Mouse (Mus musculus) neural tube, embryonic 15.5 days (tissue): ENCODE results near the gene Pglyrp2. TPM values are rescaled to one million over a fixed set of nuclear protein-coding genes. Genes with fewer than 3 reads are reported as not detected.

Experiments used
- ATAC-seq: fragments of 200-750 bp; cut with Nextera tagmentation; 2 replicates; pipeline ENCODE4 v1.8.0; 2017; ENCODE audit warnings: mild to moderate bottlenecking, moderate TSS enrichment, moderate library complexity; ENCODE audit not compliant: low FRiP score
- H3K27ac ChIP-seq: fragments of 300-500 bp; sonication (generic); replicated peaks from 2 replicates; pipeline ENCODE4 v1.5.1; 2015; ENCODE audit warnings: mild to moderate bottlenecking, inconsistent platforms
- H3K27me3 ChIP-seq: fragments of 300-500 bp; sonication (generic); replicated peaks from 2 replicates; pipeline ENCODE4 v1.6.1; 2015; ENCODE audit warnings: inconsistent platforms
- H3K36me3 ChIP-seq: fragments of 300-500 bp; sonication (generic); 2 replicates; pipeline ENCODE4 v1.6.1; 2015; ENCODE audit warnings: inconsistent platforms
- H3K4me1 ChIP-seq: fragments of 300-500 bp; sonication (generic); 2 replicates; pipeline ENCODE4 v1.6.1; 2015; ENCODE audit warnings: inconsistent platforms
- H3K4me2 ChIP-seq: fragments of 300-500 bp; sonication (generic); 2 replicates; pipeline ENCODE4 v1.6.1; 2015; ENCODE audit warnings: inconsistent platforms, mild to moderate bottlenecking, moderate library complexity
- H3K4me3 ChIP-seq: fragments of 300-500 bp; sonication (generic); replicated peaks from 2 replicates; pipeline ENCODE4 v1.5.1; 2015; ENCODE audit warnings: mild to moderate bottlenecking, inconsistent platforms
- H3K9ac ChIP-seq: fragments of 300-500 bp; sonication (generic); replicated peaks from 2 replicates; pipeline ENCODE4 v1.6.1; 2015; ENCODE audit warnings: mild to moderate bottlenecking, inconsistent platforms
- H3K9me3 ChIP-seq: fragments of 300-500 bp; sonication (generic); replicated peaks from 2 replicates; pipeline ENCODE4 v1.6.1; 2016; ENCODE audit warnings: inconsistent platforms
- WGBS: fragments of 180-500 bp; shearing (Covaris S2); methylation state at CpG from one replicate; pipeline ENCODE4 v1.1.7; 2015; ENCODE audit warnings: mixed read lengths; 5-methylcytosine and 5-hydroxymethylcytosine counted together
- polyA plus RNA-seq: library from polyadenylated mRNA; unstranded; fragments of >200 nt; fragmentation: Nextera tagmentation; extraction: Ambion mirVana; gene quantifications from 2 replicates; pipeline ENCODE4 v1.2.1, GENCODE M21; 2015

Pglyrp2 gene
- polyA plus RNA-seq, 1 experiment from 2014 or later, result not detected

- Histone ChIP-seq H3K27me3 (no peaks in the 10 kb centered on the region), H3K4me3 (no peak overlapping the region), H3K4me2 (no peak overlapping the region), H3K36me3 (no peaks in the 10 kb centered on the region), H3K27ac (no peak overlapping the region), H3K9ac (no peak overlapping the region), H3K4me1 (no peaks in the 10 kb centered on the region), H3K9me3 (no peaks in the 10 kb centered on the region)
- no peak for ATAC-seq
- 92% methylated on average over 4 of the region's 4 CpGs for WGBS
Measured at GRCm38 (mm10) chr17:32437106-32437505, 13.1 kb upstream of the Pglyrp2 start.

GRCm38 (mm10) chr17:32435151-32435550, 11.2 kb upstream of the Pglyrp2 start:
- H3K4me1 ChIP-seq, result no peaks in the 10 kb centered on the region
- no peak overlapping the region for H3K4me3 ChIP-seq
- H3K27ac ChIP-seq, result no peak overlapping the region
- H3K9ac ChIP-seq, result no peak overlapping the region
- no peaks in the 10 kb centered on the region for H3K27me3 ChIP-seq
- no peaks in the 10 kb centered on the region for H3K36me3 ChIP-seq
- H3K4me2 ChIP-seq, result no peak overlapping the region
- H3K9me3 ChIP-seq, result no peaks in the 10 kb centered on the region
- WGBS, result 80% methylated on average over 5 of the region's 5 CpGs
- ATAC-seq, result no peak

GRCm38 (mm10) chr17:32434324-32434723, 10.4 kb upstream of the Pglyrp2 start:
- 81% methylated on average over 4 of the region's 4 CpGs for WGBS
- Histone ChIP-seq H3K9me3 (no peaks in the 10 kb centered on the region), H3K36me3 (no peaks in the 10 kb centered on the region), H3K27me3 (no peaks in the 10 kb centered on the region), H3K4me1 (no peaks in the 10 kb centered on the region), H3K4me2 (no peak overlapping the region), H3K9ac (no peak overlapping the region), H3K27ac (no peak overlapping the region), H3K4me3 (no peak overlapping the region)
- no peak for ATAC-seq

GRCm38 (mm10) chr17:32431972-32432371, 8.0 kb upstream of the Pglyrp2 start:
- Histone ChIP-seq H3K27ac (no peak overlapping the region), H3K9ac (no peak overlapping the region), H3K36me3 (no peaks in the 10 kb centered on the region), H3K4me1 (no peaks in the 10 kb centered on the region), H3K4me2 (no peak overlapping the region), H3K27me3 (no peaks in the 10 kb centered on the region), H3K9me3 (no peaks in the 10 kb centered on the region), H3K4me3 (no peak overlapping the region)
- ATAC-seq, result no peak
- WGBS, result 62% methylated on average over 3 of the region's 3 CpGs

DNA sequence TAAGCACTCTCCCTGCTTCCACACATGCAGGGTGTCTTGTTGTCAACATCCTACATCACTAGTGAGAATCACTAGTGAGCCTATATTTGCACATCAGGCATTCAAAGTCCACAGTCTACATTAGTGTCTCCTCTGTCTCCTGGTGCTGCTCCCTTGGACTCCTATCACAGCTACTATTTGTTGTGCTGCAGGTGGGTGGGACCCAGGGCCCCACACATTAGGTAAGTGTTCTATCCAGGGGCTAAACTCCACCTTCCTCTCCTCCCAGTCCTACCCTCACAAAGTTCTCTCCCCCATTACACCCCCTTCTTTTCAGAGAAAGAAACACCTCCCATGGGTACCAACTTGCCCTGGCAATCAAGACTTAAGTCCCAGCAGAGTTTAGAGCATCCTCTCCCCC, 2.6 kb upstream of the Pglyrp2 start:
- no peak for ATAC-seq
- Histone ChIP-seq H3K4me3 (no peak overlapping the region), H3K27ac (no peak overlapping the region), H3K4me1 (no peaks in the 10 kb centered on the region), H3K9ac (no peak overlapping the region), H3K27me3 (no peaks in the 10 kb centered on the region), H3K9me3 (no peaks in the 10 kb centered on the region), H3K4me2 (no peak overlapping the region), H3K36me3 (no peaks in the 10 kb centered on the region)

- Histone ChIP-seq H3K4me3 (no peak overlapping the region), H3K27ac (no peak overlapping the region), H3K9me3 (no peaks in the 10 kb centered on the region), H3K4me1 (no peaks in the 10 kb centered on the region), H3K9ac (no peak overlapping the region), H3K4me2 (no peak overlapping the region), H3K36me3 (no peaks in the 10 kb centered on the region), H3K27me3 (peaks cover 8% of the 10 kb centered on the region)
- 86% methylated on average over 8 of the region's 8 CpGs for WGBS
- no peak for ATAC-seq
Measured at GRCm38 (mm10) chr17:32420781-32421180, 3.2 kb downstream of the Pglyrp2 start.

GRCm38 (mm10) chr17:32419989-32420388, 4.0 kb downstream of the Pglyrp2 start:
- no peak overlapping the region for H3K4me3 ChIP-seq
- H3K9ac ChIP-seq, result no peak overlapping the region
- no peak for ATAC-seq
- H3K27ac ChIP-seq, result no peak overlapping the region
- no peaks in the 10 kb centered on the region for H3K36me3 ChIP-seq
- 74% methylated on average over 2 of the region's 2 CpGs for WGBS
- peaks cover 16% of the 10 kb centered on the region for H3K27me3 ChIP-seq
- no peaks in the 10 kb centered on the region for H3K9me3 ChIP-seq
- H3K4me2 ChIP-seq, result no peak overlapping the region
- H3K4me1 ChIP-seq, result no peaks in the 10 kb centered on the region

GRCm38 (mm10) chr17:32416771-32417170, 7.2 kb downstream of the Pglyrp2 start:
- H3K27ac ChIP-seq, result no peak overlapping the region
- no peak overlapping the region for H3K4me3 ChIP-seq
- no peaks in the 10 kb centered on the region for H3K4me1 ChIP-seq
- no peaks in the 10 kb centered on the region for H3K36me3 ChIP-seq
- no peak overlapping the region for H3K4me2 ChIP-seq
- peaks cover 22% of the 10 kb centered on the region for H3K27me3 ChIP-seq
- no peak overlapping the region for H3K9ac ChIP-seq
- WGBS, result 91% methylated on average over 14 of the region's 14 CpGs
- no peaks in the 10 kb centered on the region for H3K9me3 ChIP-seq
- no peak for ATAC-seq

- Histone ChIP-seq H3K4me3 (no peak overlapping the region), H3K27ac (no peak overlapping the region), H3K27me3 (peaks cover 22% of the 10 kb centered on the region), H3K9ac (no peak overlapping the region), H3K36me3 (no peaks in the 10 kb centered on the region), H3K4me1 (no peaks in the 10 kb centered on the region), H3K4me2 (no peak overlapping the region), H3K9me3 (no peaks in the 10 kb centered on the region)
- 49% methylated on average over 24 of the region's 24 CpGs for WGBS
- no peak for ATAC-seq
Measured at GRCm38 (mm10) chr17:32415417-32416020, 8.4 kb downstream of the Pglyrp2 start.

- Histone ChIP-seq H3K4me2 (no peak overlapping the region), H3K4me1 (no peaks in the 10 kb centered on the region), H3K9me3 (no peaks in the 10 kb centered on the region), H3K27me3 (peaks cover 22% of the 10 kb centered on the region), H3K27ac (no peak overlapping the region), H3K9ac (no peak overlapping the region), H3K36me3 (no peaks in the 10 kb centered on the region), H3K4me3 (no peak overlapping the region)
- ATAC-seq, result no peak
- WGBS, result 92% methylated on average over 6 of the region's 6 CpGs
Measured at GRCm38 (mm10) chr17:32411898-32412297, 12.1 kb downstream of the Pglyrp2 start.

DNA sequence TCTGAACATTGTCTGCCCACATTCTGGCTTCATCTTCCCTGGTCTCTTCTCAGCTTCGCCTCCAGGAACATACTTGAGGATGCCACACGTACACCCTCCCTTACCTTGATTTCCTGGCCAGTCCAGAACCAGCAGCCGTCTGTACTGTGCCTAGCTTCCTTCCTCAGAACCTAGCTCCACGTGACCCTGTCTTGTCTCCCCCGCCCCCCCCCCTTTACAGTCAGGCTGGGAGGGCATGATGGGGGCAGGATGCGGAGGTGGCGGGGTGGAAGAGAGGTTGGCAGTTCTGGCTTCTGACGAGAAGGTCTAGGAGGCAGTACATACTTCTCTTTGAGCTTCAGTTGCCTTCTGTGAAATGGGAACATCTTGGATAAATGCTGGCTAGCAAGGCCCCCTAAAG, 20.6 kb downstream of the Pglyrp2 start, which contains the start of gene Rasal3:
Rasal3 (minus strand) TSS at position 167 of the 400 bp plus-strand sequence.
- H3K9me3 ChIP-seq, result no peaks in the 10 kb centered on the region
- H3K36me3 ChIP-seq, result no peaks in the 10 kb centered on the region
- H3K4me2 ChIP-seq, result no peak within 1 kb of the TSS
- ATAC-seq, result no peak
- H3K27me3 ChIP-seq, result peaks cover 11% of the 10 kb centered on the region
- no peaks in the 10 kb centered on the region for H3K4me1 ChIP-seq
- no peak within 1 kb of the TSS for H3K4me3 ChIP-seq
- WGBS, result 87% methylated on average over 8 of the region's 8 CpGs
- no peak within 1 kb of the TSS for H3K9ac ChIP-seq
- H3K27ac ChIP-seq, result no peak within 1 kb of the TSS

GRCm38 (mm10) chr17:32402779-32403157, 21.2 kb downstream of the Pglyrp2 start:
- no peak overlapping the region for H3K4me2 ChIP-seq
- ATAC-seq, result no peak
- H3K9me3 ChIP-seq, result no peaks in the 10 kb centered on the region
- H3K4me3 ChIP-seq, result no peak overlapping the region
- H3K27me3 ChIP-seq, result peaks cover 17% of the 10 kb centered on the region
- H3K4me1 ChIP-seq, result no peaks in the 10 kb centered on the region
- no peaks in the 10 kb centered on the region for H3K36me3 ChIP-seq
- WGBS, result 82% methylated on average over 11 of the region's 11 CpGs
- no peak overlapping the region for H3K27ac ChIP-seq
- no peak overlapping the region for H3K9ac ChIP-seq
